Mouse (Mus musculus) spleen, adult 2 months (tissue): ENCODE data around the gene Trappc5. TPM values are rescaled to one million over a fixed set of nuclear protein-coding genes. Genes with fewer than 3 reads are reported as not detected.

Experiments
- DNase-seq, 2 experiments: peaks; one replicate each; pipeline versions ENCODE4 v3.0.0 to v3.0.0-alpha.2; 2012 to 2021; ENCODE audit warnings: low spot score in 2 of 2, low read depth in 1 of 2
- H3K27ac ChIP-seq: fragments of 200-500 bp; 2 replicates; pipeline ENCODE4 v1.5.1; 2012; ENCODE audit warnings: low read length, inconsistent platforms; ENCODE audit not compliant: insufficient read depth
- H3K27me3 ChIP-seq: fragments of 200-500 bp; 2 replicates; pipeline ENCODE4 v1.6.1; 2012; ENCODE audit warnings: mild to moderate bottlenecking, moderate library complexity, low read length, inconsistent platforms; ENCODE audit not compliant: control insufficient read depth, insufficient read depth
- H3K36me3 ChIP-seq: fragments of 200-500 bp; 2 replicates; pipeline ENCODE4 v1.6.1; 2012; ENCODE audit warnings: mild to moderate bottlenecking, low read length, inconsistent platforms; ENCODE audit not compliant: control insufficient read depth, insufficient read depth
- H3K4me1 ChIP-seq: fragments of 200-500 bp; 2 replicates; pipeline ENCODE4 v1.6.1; 2011; ENCODE audit warnings: inconsistent platforms; ENCODE audit not compliant: control insufficient read depth, insufficient read depth, insufficient read length
- H3K4me3 ChIP-seq: fragments of 200-500 bp; 2 replicates; pipeline ENCODE4 v1.5.1; 2011; ENCODE audit warnings: mild to moderate bottlenecking, inconsistent platforms; ENCODE audit not compliant: insufficient read depth, insufficient read length; ENCODE audit errors: extremely low read depth
- CTCF ChIP-seq: fragments of 200-500 bp; IDR thresholded peaks from 2 replicates; pipeline ENCODE4 v1.5.1; 2011; ENCODE audit warnings: mild to moderate bottlenecking, inconsistent platforms; ENCODE audit not compliant: insufficient read depth, insufficient read length, insufficient replicate concordance; ENCODE audit errors: extremely low read depth
- POLR2A ChIP-seq: fragments of 200-500 bp; IDR thresholded peaks from 2 replicates; pipeline ENCODE4 v1.6.1; 2011; ENCODE audit warnings: low read depth, low read length, inconsistent platforms
- WGBS: fragments of 180-500 bp; shearing (Covaris S2); methylation state at CpG from one replicate; pipeline ENCODE4 v1.1.7; 2018; 5-methylcytosine and 5-hydroxymethylcytosine counted together
- polyA plus RNA-seq: library from polyadenylated mRNA; depleted of rRNA; stranded (reverse); fragments of >200 nt; gene quantifications from 2 replicates; pipeline ENCODE4 v1.2.3, GENCODE M21; 2012

The Trappc5 gene
- polyA plus RNA-seq, 1 experiment, result 21.6 TPM

GRCm38 (mm10) chr8:3676993-3677579, 987 bp downstream of the Trappc5 start:
- TF ChIP-seq CTCF (no peak), POLR2A (no peak)
- DNase-seq, result no peak
- Histone ChIP-seq H3K27me3 (no peaks in the 10 kb centered on the region), H3K4me3 (peak overlapping the region; percentile 82), H3K36me3 (peaks cover 18% of the 10 kb centered on the region), H3K27ac (peak overlapping the region; percentile 96), H3K4me1 (peaks cover 2% of the 10 kb centered on the region; the same call in 1 of the 2 replicates)
- under 1% methylated on average over 15 of the region's 15 CpGs for WGBS

- 97% methylated on average over 23 of the region's 23 CpGs for WGBS
- H3K4me1 ChIP-seq, result peaks cover 2% of the 10 kb centered on the region; the same call in 1 of the 2 replicates
- H3K27me3 ChIP-seq, result no peaks in the 10 kb centered on the region
- no peak overlapping the region for H3K27ac ChIP-seq
- no peak for DNase-seq
- H3K36me3 ChIP-seq, result peaks cover 33% of the 10 kb centered on the region
- H3K4me3 ChIP-seq, result no peak overlapping the region
- TF ChIP-seq CTCF (no peak), POLR2A (no peak)
Measured at GRCm38 (mm10) chr8:3678831-3679230, 2.7 kb downstream of the Trappc5 start.

- peaks cover 36% of the 10 kb centered on the region for H3K36me3 ChIP-seq
- no peak overlapping the region for H3K27ac ChIP-seq
- TF ChIP-seq POLR2A, result no peak
- TF ChIP-seq CTCF, result no peak
- DNase-seq, result no peak
- peaks cover 2% of the 10 kb centered on the region; the same call in 1 of the 2 replicates for H3K4me1 ChIP-seq
- WGBS, result 95% methylated on average over 23 of the region's 23 CpGs
- no peak overlapping the region for H3K4me3 ChIP-seq
- no peaks in the 10 kb centered on the region for H3K27me3 ChIP-seq
Measured at GRCm38 (mm10) chr8:3679236-3679635, 3.1 kb downstream of the Trappc5 start.

- H3K4me3 ChIP-seq, result no peak overlapping the region
- H3K36me3 ChIP-seq, result peaks cover 36% of the 10 kb centered on the region
- TF ChIP-seq POLR2A (no peak), CTCF (no peak)
- H3K27me3 ChIP-seq, result no peaks in the 10 kb centered on the region
- no peak for DNase-seq
- WGBS, result 89% methylated on average over 5 of the region's 5 CpGs
- no peak overlapping the region for H3K27ac ChIP-seq
- peaks cover 2% of the 10 kb centered on the region; the same call in 1 of the 2 replicates for H3K4me1 ChIP-seq
Measured at GRCm38 (mm10) chr8:3679656-3680055, 3.6 kb downstream of the Trappc5 start.

GRCm38 (mm10) chr8:3682435-3682834, 6.3 kb downstream of the Trappc5 start:
- peaks cover 40% of the 10 kb centered on the region for H3K36me3 ChIP-seq
- peaks cover 8% of the 10 kb centered on the region for H3K4me1 ChIP-seq
- TF ChIP-seq CTCF, result no peak
- no peaks in the 10 kb centered on the region for H3K27me3 ChIP-seq
- WGBS, result 82% methylated on average over 5 of the region's 5 CpGs
- no peak overlapping the region for H3K27ac ChIP-seq
- no peak for DNase-seq
- no peak overlapping the region for H3K4me3 ChIP-seq

- H3K36me3 ChIP-seq, result peaks cover 46% of the 10 kb centered on the region
- 82% methylated on average over 6 of the region's 6 CpGs for WGBS
- H3K27ac ChIP-seq, result no peak overlapping the region
- H3K4me3 ChIP-seq, result no peak overlapping the region
- H3K27me3 ChIP-seq, result no peaks in the 10 kb centered on the region
- H3K4me1 ChIP-seq, result peaks cover 12% of the 10 kb centered on the region
- TF ChIP-seq POLR2A, result no peak
- no peak for TF ChIP-seq CTCF
- no peak for DNase-seq
Measured at GRCm38 (mm10) chr8:3683408-3684176, 7.5 kb downstream of the Trappc5 start.

GRCm38 (mm10) chr8:3684530-3684929, 8.4 kb downstream of the Trappc5 start:
- Histone ChIP-seq H3K27me3 (no peaks in the 10 kb centered on the region), H3K27ac (no peak overlapping the region), H3K36me3 (peaks cover 44% of the 10 kb centered on the region), H3K4me1 (peaks cover 10% of the 10 kb centered on the region; the same call in 1 of the 2 replicates), H3K4me3 (no peak overlapping the region)
- DNase-seq, result no peak
- TF ChIP-seq POLR2A (no peak), CTCF (no peak)
